Mouse (Mus musculus) MN1 (cell line): ENCODE data around the gene Atg2a.
A peak's percentile ranks its signal among the peaks of the same experiment; 100 is the strongest.

Experiments used
- DNase-seq: peaks from one replicate; pipeline ENCODE4 v3.0.0-alpha.2; 2016; ENCODE audit warnings: low spot score

The Atg2a gene

GRCm38 (mm10) chr19:6241274-6242107 is at the start of gene Atg2a:
Atg2a (plus strand) TSS chr19:6241668.
- DNase-seq = peak; percentile 99

GRCm38 (mm10) chr19:6204265-6204664 is 37.2 kb upstream of the Atg2a start:
- DNase-seq = no peak

- DNase-seq = no peak
These were observed 34.8 kb upstream of the Atg2a start for GRCm38 (mm10) chr19:6206716-6207115.

- DNase-seq = no peak
These were observed 25.3 kb upstream of the Atg2a start for GRCm38 (mm10) chr19:6216046-6216705.

GRCm38 (mm10) chr19:6218606-6219005 is 22.9 kb upstream of the Atg2a start:
- no peak for DNase-seq

- DNase-seq = no peak
These were observed 15.3 kb upstream of the Atg2a start, which contains the start of gene Gpha2 for GRCm38 (mm10) chr19:6226135-6226534. Gpha2 (plus strand) TSS chr19:6226380.

GRCm38 (mm10) chr19:6226763-6227162 is 14.7 kb upstream of the Atg2a start:
- DNase-seq = no peak

- no peak for DNase-seq
These were observed 13.6 kb upstream of the Atg2a start for GRCm38 (mm10) chr19:6227864-6228263.

- DNase-seq = no peak
These were observed 11.1 kb upstream of the Atg2a start for GRCm38 (mm10) chr19:6230411-6230810.

- no peak for DNase-seq
These were observed 10.4 kb upstream of the Atg2a start for GRCm38 (mm10) chr19:6231036-6231435.

- DNase-seq = no peak
These were observed 7.8 kb upstream of the Atg2a start for GRCm38 (mm10) chr19:6233647-6234046.

- peak; percentile 54 for DNase-seq
These were observed 7.0 kb upstream of the Atg2a start for GRCm38 (mm10) chr19:6234337-6235083.

- DNase-seq = peak; percentile 96
These were observed 6.1 kb upstream of the Atg2a start, which contains the start of gene Ppp2r5b for GRCm38 (mm10) chr19:6235084-6236052. Ppp2r5b (minus strand) TSS chr19:6235872.

- DNase-seq = peak; percentile 94
These were observed 5.4 kb upstream of the Atg2a start for GRCm38 (mm10) chr19:6236053-6236441.

GRCm38 (mm10) chr19:6236842-6237241 is 4.6 kb upstream of the Atg2a start:
- no peak for DNase-seq

GRCm38 (mm10) chr19:6238740-6239139 is 2.7 kb upstream of the Atg2a start:
- DNase-seq = no peak

GRCm38 (mm10) chr19:6240136-6240535 is 1.3 kb upstream of the Atg2a start:
- DNase-seq = no peak

GRCm38 (mm10) chr19:6240725-6241124 is 743 bp upstream of the Atg2a start:
- no peak for DNase-seq

- peak; percentile 75 for DNase-seq
These were observed 813 bp downstream of the Atg2a start for GRCm38 (mm10) chr19:6242281-6242680.

GRCm38 (mm10) chr19:6243226-6243625 is 1.8 kb downstream of the Atg2a start:
- no peak for DNase-seq

- DNase-seq = peak; percentile 48
These were observed 4.3 kb downstream of the Atg2a start for GRCm38 (mm10) chr19:6245806-6246205.
